Mouse (Mus musculus) Patski (cell line): Measurements from ENCODE around the gene Synpo2l. TPM values are rescaled to one million over a fixed set of nuclear protein-coding genes. Genes with fewer than 3 reads are reported as not detected.

Experiments used
- ATAC-seq: fragments of 100-300 bp; one replicate; pipeline ENCODE4 v1.8.0; 2021
- CTCF ChIA-PET: fragments of 350-600 bp; sonication (Branson Sonifier 250); formaldehyde crosslinking; loops from one replicate; lab custom pipeline; 2022; ENCODE audit warnings: inconsistent platforms; lab: Charles Lee
- POLR2A ChIA-PET: fragments of 350-600 bp; sonication (Branson Sonifier 250); formaldehyde crosslinking; loops from one replicate; lab custom pipeline; 2022; ENCODE audit warnings: antibody characterized with exemption, inconsistent platforms; lab: Charles Lee
- DNase-seq: peaks from one replicate; pipeline ENCODE4 v3.0.0-alpha.2; 2011; ENCODE audit warnings: low read depth, low spot score
- H3K27me3 ChIP-seq: fragments of 371-371 bp; one replicate; pipeline ENCODE4 v1.5.1; 2021
- CTCF ChIP-seq: fragments of 100-300 bp; IDR thresholded peaks from one replicate; pipeline ENCODE4 v1.5.1; 2021
- in situ Hi-C: fragments of 300-500 bp; cut with MboI; formaldehyde crosslinking; loops from 3 replicates; pipeline ENCODE4 v1.11.1; 2018; ENCODE audit warnings: low pct_unique_long_range_greater_than_20kb, mixed read lengths
- polyA plus RNA-seq: library from polyadenylated mRNA; unstranded; gene quantifications from one replicate; pipeline ENCODE4 v1.2.3, GENCODE M21; 2021

The Synpo2l gene
- polyA plus RNA-seq, 1 experiment from 2014 or later, result 0.55 TPM

DNA sequence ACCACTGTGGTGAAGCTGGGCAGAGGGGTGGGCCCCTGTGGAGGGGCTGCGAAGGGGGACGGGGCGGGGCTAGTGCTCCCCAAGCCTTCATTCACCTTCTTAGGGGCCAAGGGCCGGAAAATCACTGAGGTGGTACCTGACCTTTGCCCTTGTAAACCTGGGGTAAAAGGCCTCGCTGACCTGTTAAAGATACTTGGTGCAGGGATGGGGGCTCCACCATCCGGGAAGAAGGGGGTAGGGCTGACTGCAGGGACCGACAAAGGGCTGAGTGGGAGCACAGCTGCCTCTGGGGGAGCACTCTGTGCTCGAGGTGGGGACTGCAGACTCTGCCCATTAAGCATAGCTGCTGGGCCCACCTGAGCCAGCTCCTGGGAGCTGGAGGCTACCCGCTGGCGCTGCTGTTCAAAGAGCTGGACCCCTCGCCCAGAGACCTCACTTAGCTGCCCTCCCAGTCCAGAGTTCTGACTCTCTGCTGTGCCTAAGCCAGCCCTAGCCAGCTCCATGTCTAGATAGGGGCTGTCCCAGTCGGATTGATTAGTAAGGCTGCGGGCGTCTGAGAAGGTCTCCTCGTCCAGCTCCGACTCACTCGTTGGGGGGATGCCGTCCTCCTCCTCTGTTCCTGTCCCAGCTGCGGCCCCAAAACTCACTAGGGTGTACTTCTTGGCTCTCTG, 6.4 kb downstream of the Synpo2l start:
- ChIA-PET POLR2A (interaction anchor here (0.7 to 1.3 kb wide), 3 partner anchors 54 to 86 kb away, joined by 3 to 5 read pairs (median 4); no protein-coding TSS in a partner anchor), CTCF (interaction anchor here (1.2 to 6.2 kb wide), 6 partner anchors 11 to 85 kb away, joined by 3 to 72 read pairs (median 4); no protein-coding TSS in a partner anchor)
- no peak for DNase-seq
- no peak for TF ChIP-seq CTCF
- H3K27me3 ChIP-seq, result no peaks in the 10 kb centered on the region
- ATAC-seq, result no peak
- in situ Hi-C loops, result no loop called here

DNA sequence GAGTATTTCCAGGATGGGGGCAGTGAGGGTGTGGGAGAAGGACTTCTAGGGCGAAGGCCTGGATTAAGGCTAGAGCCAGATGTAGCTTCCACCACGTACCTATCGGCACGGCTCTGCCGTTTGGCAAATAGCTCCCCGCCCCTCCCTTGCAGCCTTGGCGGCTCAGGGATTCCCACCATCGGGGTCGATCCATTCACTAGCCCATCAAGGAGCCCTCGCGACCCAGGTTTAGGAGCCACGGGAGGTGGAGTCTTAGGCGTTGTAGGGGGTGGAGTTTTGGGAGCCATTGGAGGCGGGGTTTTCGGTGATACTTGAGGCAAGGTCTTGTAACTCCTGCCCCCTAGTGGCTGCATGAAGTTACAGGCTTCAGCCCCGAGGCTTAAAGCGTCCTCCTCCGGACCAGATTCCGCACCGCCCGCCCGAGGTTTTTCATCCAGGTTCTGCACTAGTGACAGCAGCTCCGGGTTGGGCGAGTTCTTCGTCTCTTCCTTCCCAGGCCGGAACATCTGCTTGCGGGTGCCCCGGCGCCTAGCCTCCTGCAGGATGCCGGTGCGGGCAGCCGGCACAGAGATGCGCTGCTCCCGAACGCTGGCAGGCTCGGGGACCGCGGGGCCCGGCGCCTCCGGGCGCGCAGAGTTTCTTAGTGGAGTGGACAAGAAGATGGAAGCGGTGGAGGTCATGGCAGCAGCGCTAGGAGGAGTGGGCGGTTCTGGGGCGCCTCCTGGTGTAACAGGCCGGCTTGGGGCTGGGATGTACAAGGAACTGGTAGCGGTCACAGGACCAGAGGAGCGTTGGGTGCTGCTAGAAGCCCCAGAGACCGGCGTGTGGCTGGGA, 7.1 kb downstream of the Synpo2l start:
- peak; percentile 83 for ATAC-seq
- peak; percentile 69 for DNase-seq
- in situ Hi-C loops, result no loop called here
- no peaks in the 10 kb centered on the region for H3K27me3 ChIP-seq
- no peak for TF ChIP-seq CTCF
- POLR2A ChIA-PET, result interaction anchor here (0.7 to 1.3 kb wide), 6 partner anchors 9 to 99 kb away, joined by 3 to 5 read pairs (median 3); no protein-coding TSS in a partner anchor
- CTCF ChIA-PET, result interaction anchor here (0.7 to 6.2 kb wide), 12 partner anchors 12 to 96 kb away, joined by 3 to 72 read pairs (median 4); no protein-coding TSS in a partner anchor

DNA sequence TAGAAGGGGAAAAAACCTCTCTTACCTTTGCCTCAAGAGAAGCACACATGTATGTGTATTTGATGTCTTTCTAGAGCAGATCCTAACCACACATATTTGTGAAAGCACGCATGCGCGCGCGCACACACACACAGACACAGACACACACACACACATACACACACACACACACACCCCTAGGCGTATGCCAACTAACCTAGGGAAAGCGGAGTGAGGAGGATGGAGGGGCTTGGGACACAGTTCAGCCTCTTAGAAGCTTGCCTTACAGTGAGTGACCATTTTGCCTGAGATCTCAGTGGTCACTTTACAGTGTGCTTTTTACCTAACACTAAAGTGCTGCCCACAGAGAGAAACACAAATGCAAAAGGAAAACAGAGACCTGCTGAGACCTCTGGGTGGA, 8.5 kb downstream of the Synpo2l start:
- DNase-seq (no peak), ATAC-seq (no peak)
- ChIA-PET POLR2A (interaction anchor here (0.6 to 1.2 kb wide), 2 partner anchors 48 to 83 kb away, joined by 3 to 4 read pairs; no protein-coding TSS in a partner anchor), CTCF (interaction anchor here (0.9 to 6.2 kb wide), 6 partner anchors 11 to 98 kb away, joined by 3 to 72 read pairs (median 6); no protein-coding TSS in a partner anchor)
- TF ChIP-seq CTCF, result no peak
- no peaks in the 10 kb centered on the region for H3K27me3 ChIP-seq
- in situ Hi-C loops, result loop anchor here (5.0 kb wide), 1 partner anchor 72 kb away; no protein-coding TSS in a partner anchor

DNA sequence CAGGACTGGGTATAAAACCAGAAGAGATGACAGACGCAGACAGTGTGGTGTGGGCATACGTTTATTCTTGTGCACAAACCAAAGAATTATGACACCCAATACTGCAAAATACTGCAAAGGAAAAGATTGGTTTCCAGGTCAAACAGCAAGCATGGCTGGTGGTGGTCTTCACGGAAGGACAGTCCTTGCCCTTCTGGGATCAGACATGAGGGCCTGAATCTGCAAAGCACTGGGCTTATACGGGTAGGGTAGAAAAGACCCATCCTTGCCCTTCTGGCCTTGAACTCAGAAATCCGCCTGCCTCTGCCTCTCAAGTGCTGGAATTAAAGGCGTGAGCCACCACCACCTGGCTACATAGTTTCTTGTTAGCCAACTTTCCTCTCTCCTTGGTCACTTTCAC, 9.3 kb downstream of the Synpo2l start:
- no peak for ATAC-seq
- no peaks in the 10 kb centered on the region for H3K27me3 ChIP-seq
- in situ Hi-C loops, result loop anchor here (5.0 kb wide), 1 partner anchor 72 kb away; no protein-coding TSS in a partner anchor
- DNase-seq, result no peak
- ChIA-PET CTCF (interaction anchor here (0.7 to 6.2 kb wide), 13 partner anchors 10 to 97 kb away, joined by 3 to 72 read pairs (median 4); partner anchors contain the start of gene Usp54), POLR2A (interaction anchor here (0.6 to 1.2 kb wide), 2 partner anchors 49 to 83 kb away, joined by 3 to 4 read pairs; no protein-coding TSS in a partner anchor)
- no peak for TF ChIP-seq CTCF

DNA sequence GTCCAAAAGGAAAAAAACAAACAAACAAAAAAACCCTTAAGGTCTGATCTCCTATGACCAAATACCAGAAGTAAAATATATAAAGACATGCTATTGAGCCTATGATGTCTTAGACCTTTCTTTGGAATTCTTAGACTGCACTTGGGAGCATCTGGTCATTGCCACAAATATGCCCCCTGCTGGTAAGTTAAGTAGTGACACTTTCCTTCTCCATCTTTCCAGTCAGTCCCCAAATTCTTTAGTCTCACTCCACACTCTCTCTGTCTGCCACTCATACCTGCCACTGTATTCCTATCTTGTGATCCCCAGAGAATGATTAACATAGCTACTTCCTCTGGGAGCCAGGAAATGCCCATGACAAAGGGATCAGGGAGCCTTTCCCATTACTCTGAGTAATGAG, 9.8 kb downstream of the Synpo2l start:
- DNase-seq (no peak), ATAC-seq (no peak)
- in situ Hi-C loops, result loop anchor here (5.0 kb wide), 1 partner anchor 71 kb away; no protein-coding TSS in a partner anchor
- no peak for TF ChIP-seq CTCF
- no peaks in the 10 kb centered on the region for H3K27me3 ChIP-seq
- ChIA-PET POLR2A (interaction anchor here (0.5 to 1.2 kb wide), 2 partner anchors 51 to 82 kb away, joined by 3 to 4 read pairs; no protein-coding TSS in a partner anchor), CTCF (interaction anchor here (0.7 to 6.2 kb wide), 13 partner anchors 10 to 91 kb away, joined by 3 to 72 read pairs (median 4); partner anchors contain the start of gene Usp54)

DNA sequence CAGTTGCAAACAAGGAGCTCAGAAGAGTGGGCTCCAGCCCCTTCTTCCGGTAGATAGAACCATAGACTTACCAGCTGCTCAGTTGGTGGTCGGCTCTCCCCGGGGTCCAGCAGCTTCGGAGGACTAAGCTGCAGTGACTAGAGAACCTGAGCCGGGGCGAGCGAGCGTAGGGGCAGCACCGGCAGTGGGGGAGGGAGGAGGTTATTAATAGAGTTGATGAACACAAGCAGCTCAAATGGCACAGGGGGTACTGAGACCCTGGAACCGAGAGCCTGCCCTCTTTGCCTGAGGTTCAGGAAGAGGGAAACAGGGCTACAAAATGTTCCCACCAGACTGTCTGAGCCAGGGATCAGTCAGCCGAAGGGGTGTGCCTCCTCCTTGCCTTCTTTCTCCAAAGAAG, 11.8 kb downstream of the Synpo2l start, which contains the start of gene Myoz1:
TSS of gene Myoz1 (minus strand) at position 180 of the 400 bp plus-strand sequence.
- DNase-seq, result no peak
- POLR2A ChIA-PET, result no interaction called here
- CTCF ChIA-PET, result no interaction called here
- no peaks in the 10 kb centered on the region for H3K27me3 ChIP-seq
- ATAC-seq, result no peak
- in situ Hi-C loops, result loop anchor here (5.0 kb wide), 1 partner anchor 69 kb away; no protein-coding TSS in a partner anchor
- no peak for TF ChIP-seq CTCF

DNA sequence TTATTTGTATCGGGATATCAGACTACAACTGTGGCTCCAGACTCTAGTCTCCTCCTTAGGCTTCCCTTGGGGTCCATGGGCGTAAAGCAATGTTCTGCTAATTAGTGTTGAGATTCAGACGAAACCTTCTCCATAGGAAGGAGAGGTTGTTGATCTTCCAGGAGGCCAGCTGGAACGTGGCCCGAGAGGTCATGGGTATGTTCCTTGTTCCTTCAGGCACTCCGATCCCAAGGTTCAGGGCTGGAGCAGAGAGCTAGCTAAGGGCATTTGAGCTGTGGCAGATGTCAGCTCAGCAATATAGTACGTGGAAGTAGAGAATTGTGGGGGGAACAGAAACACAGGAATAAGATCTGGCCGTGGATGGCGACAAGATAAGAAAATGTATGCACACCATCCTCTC, 12.4 kb downstream of the Synpo2l start:
- in situ Hi-C loops, result loop anchor here (5.0 kb wide), 1 partner anchor 68 kb away; no protein-coding TSS in a partner anchor
- DNase-seq (no peak), ATAC-seq (no peak)
- ChIA-PET CTCF (interaction anchor here (1.0 kb wide), 1 partner anchor 79 kb away, joined by 3 read pairs; no protein-coding TSS in a partner anchor), POLR2A (no interaction called here)
- no peaks in the 10 kb centered on the region for H3K27me3 ChIP-seq
- no peak for TF ChIP-seq CTCF

DNA sequence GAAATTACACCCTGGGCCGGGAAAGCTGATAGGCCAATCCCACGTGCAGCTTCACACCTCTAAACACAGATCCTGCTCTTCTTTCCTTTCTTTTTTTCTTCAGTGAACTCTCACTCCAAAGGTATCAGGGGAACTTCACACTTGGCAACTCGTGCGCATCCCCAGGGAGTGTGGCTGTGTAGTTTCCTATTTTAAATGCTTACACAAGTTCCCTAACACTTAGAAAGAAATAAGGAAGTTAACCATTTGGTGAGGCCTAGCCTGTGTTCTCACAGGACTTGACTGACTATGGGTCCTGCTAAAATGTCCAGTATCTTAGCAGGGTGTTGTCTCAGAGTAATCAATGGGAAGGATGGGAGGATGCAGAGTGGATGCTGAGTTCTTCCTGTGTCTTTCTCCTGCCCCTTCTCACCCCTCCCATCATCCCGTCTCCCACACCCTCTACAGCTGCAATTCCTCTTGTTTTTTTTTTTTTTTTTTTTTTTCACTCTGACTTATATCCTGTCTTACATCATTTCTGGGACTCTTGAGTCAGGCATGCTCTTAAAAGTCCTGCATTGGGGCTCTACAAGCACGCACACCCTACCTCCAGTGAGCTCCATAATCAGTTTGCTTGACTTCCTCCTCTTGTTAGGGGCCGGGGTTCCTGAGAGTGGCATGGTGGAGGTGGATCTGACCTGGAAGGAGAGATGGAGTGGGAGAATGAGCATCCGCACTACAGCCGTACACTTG, 13.3 kb downstream of the Synpo2l start:
- no peak for TF ChIP-seq CTCF
- POLR2A ChIA-PET, result interaction anchor here (0.6 kb wide), 1 partner anchor 19 kb away, joined by 5 read pairs; no protein-coding TSS in a partner anchor
- no peaks in the 10 kb centered on the region for H3K27me3 ChIP-seq
- DNase-seq (no peak), ATAC-seq (no peak)
- in situ Hi-C loops, result loop anchor here (5.0 kb wide), 1 partner anchor 68 kb away; no protein-coding TSS in a partner anchor
- CTCF ChIA-PET, result interaction anchor here (1.0 kb wide), 1 partner anchor 78 kb away, joined by 3 read pairs; no protein-coding TSS in a partner anchor

DNA sequence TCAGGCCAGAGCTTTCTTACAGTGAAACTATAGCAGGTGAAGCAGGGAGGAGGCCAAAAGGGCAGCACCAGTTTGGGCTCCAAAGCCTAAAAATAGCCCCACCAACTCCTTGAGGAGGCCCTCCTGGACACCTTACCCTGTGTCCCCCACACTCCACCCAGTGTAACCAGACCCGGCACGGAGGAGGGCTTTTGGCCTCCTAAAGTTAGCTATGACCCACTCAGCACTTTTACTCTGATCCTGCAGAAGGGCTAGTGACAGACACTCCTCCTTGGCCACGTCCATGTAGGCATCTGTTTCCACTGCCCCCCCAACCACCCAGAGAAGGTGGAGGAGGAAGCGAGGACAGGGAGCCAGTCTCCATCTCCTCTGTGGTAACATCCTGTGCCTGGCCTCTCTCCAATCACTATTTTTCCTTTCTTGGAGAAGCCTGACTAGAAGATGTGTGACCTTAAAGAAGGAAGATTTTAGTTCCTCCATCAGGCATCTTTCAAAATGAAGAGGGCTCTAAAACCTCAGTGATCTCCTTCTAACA, 16.4 kb downstream of the Synpo2l start:
- no peak for TF ChIP-seq CTCF
- ChIA-PET POLR2A (interaction anchor here (1.1 kb wide), 1 partner anchor 9 kb away, joined by 3 read pairs; no protein-coding TSS in a partner anchor), CTCF (no interaction called here)
- in situ Hi-C loops, result no loop called here
- no peaks in the 10 kb centered on the region for H3K27me3 ChIP-seq
- DNase-seq, result no peak
- ATAC-seq, result no peak
